Mouse (Mus musculus) c-Kit-positive CD71-positive TER-119-positive erythroid progenitor cells, embryonic 14.5 days (primary cell): ENCODE measurements around the gene Stk32c.

Experiments
- DNase-seq: peaks from one replicate; pipeline ENCODE4 v3.0.0-alpha.2; 2013; ENCODE audit warnings: low spot score

Stk32c gene

DNA sequence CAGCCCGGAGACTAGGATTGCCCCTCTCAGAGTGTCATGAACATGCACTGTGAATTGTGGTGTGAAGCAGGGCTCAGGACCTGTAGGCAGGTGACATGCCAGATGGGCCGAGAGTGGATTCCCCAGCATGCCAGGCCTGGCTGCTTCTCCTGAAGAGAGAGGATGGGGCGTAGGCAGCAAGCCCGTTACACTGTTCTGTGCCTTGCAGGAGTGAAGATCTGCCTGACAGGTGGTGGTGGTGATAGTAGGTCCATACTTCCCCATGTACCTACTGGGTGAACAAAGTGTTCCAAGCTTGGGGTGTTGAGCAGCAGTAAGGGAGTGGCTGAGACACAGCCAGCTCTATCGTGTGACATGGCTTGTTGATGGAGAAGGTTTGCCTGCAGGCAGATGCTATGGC is 120.0 kb downstream of the Stk32c start:
- no peak for DNase-seq

DNA sequence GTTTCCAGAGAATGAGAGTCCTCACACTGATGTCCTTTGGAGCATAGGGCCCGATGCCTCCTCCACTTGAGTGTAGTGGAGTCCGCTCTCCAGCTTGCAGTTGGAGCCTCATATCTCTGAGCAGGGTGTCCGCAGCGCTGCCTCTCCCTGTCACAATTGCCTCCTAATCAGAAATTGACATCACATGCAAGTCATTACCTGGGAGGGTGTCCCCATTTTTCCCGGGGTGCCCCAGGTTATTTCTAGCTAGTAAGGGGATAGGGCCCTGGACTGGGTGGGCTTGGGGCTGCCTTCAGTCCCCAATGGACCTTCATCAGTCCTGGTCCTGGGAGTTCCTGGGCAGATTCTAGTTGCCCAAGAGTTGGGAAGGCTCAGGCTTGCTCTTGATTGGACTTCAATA is 120.4 kb downstream of the Stk32c start:
- no peak for DNase-seq

DNA sequence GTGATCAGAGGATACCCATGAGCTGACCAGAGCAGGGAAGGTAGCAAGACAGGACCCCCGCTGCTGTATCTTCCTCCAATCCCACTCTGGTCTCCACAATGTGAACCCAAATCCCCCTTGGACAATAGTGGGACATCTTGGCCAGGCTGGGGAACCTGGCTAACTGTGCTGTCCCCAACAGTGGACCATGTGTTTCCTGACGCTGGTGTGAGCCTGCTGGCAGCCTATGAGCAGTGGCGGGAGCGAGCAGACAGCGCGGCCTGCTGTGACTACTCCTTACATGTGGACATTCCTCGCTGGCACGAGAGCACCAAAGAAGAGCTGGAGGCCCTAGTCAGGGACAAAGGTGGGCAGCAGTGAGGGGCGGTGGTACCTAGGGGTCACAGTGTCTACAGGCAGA is 121.4 kb downstream of the Stk32c start:
- no peak for DNase-seq

- DNase-seq = no peak
Measured at GRCm38 (mm10) chr7:139089892-139090874, 122.9 kb downstream of the Stk32c start.

GRCm38 (mm10) chr7:139087801-139088200 is 125.3 kb downstream of the Stk32c start:
- no peak for DNase-seq

GRCm38 (mm10) chr7:139086195-139087158 is 126.6 kb downstream of the Stk32c start:
- no peak for DNase-seq

GRCm38 (mm10) chr7:139085629-139086194 is 127.4 kb downstream of the Stk32c start, which contains the start of gene Dpysl4:
Dpysl4 (plus strand) TSS chr7:139086001.
- DNase-seq = no peak

DNA sequence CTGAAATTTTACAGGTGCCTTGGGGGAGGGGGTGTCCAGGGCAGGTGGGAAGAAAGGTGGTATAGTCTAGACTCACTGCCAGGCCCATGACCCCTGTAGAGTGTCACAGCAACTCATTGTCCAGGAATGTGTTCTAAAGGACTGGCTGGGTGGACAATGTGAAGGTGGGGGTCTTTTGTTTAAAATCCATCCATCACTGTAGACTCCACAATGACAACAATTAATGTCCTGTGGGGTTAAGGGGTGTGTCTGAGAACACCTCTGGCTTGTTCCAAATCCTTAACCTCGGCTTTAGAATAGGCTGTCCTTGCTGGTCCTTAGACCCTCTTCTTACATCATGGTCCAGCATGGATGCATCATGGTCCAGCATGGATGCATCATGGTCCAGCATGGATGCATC is 128.8 kb downstream of the Stk32c start:
- no peak for DNase-seq

- no peak for DNase-seq
Measured at GRCm38 (mm10) chr7:139082281-139082680, 130.8 kb downstream of the Stk32c start.

DNA sequence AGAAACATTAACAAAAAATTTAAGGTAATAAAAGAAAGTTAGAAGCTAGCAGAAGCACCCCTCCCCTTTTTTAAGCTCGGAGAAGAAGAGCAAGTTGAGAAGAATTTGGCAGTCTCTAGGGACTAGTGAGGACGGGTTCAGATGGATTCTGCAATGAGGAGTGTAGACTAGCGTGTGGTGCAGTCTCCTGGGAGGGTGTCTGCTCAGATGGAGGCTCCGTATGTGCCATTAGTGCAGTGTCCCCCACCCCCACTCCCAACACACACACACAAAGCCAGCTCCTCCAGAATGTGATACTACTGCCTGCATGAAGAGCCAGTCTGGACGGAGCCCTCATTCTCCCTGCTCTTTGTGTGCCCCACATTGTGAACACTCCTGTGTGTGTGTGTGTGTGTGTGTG is 131.9 kb downstream of the Stk32c start:
- DNase-seq = no peak

DNA sequence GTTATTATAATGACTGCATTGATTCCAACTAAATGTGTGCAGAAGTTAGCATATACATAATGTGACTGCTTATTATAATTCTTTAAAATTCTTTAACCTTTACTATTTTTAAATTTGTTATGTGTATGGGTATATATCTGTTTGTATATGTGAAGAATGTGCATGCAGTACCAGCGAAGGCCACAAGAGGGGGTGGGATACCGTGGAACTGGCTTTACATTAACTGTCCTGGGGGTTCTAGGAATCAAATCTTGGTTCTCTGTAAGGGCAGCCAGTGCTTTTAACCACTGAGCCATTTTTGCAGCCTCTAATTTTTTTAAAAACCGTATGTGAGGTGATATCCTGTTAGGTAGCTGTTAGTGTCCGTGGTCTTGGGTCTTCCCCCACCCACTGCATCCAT is 132.4 kb downstream of the Stk32c start:
- peak; percentile 5 for DNase-seq

GRCm38 (mm10) chr7:139079141-139079540 is 134.0 kb downstream of the Stk32c start:
- DNase-seq = no peak

DNA sequence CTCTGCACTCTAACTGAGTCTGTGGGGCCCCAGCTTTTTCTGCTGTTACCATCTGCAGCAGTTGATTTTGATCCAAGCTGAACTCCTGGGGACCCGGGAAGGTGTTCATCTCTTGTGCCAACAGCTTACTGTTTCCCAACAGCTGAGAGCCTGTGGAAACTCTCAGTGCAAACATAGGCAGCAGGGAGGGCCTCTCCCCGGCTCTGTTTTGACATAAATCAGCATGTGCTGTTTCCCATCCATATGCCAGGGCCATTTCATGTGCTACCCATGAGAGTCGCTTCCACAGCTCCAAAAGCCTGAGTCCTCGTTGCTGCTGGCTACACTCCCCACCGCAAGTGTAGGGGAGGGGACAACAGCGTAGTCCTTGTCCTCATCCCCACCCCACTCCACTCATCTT is 134.9 kb downstream of the Stk32c start:
- no peak for DNase-seq

- no peak for DNase-seq
Measured at GRCm38 (mm10) chr7:139077283-139077682, 135.8 kb downstream of the Stk32c start.

DNA sequence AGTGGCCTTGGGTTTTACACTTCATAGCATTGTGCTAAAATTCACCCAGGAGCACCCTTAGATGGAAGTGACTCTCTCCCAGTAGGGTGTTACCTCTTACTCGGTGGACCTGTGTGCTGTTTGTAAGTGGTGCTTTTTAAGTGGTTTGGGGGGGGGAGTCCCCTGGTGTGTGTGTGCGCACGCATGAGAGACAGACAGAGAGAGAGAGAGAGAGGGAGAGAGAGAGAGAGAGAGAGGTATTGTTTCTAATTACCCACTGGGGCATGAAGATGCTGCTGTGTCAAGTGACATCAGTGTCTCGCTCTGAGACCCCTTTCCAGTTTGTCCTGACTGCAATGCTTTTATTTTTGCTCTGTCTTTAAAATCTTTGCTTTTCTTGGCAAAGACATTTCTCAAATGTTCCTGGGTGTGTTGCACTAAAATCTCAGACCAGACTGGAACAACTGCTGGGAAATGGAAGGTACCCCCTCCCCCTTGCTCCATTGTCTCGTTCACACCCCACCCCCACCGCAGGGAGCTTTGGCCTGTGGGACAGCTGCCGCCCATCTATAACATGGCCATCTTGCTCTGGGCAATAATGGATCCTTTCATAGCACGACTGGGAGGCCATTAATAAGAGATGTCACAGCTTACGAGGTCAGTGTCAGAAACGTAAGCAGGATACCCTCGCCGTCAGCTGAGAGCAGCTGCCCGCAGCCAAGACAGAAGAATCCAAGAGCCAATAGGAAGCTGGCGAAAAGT is 137.9 kb downstream of the Stk32c start:
- no peak for DNase-seq

DNA sequence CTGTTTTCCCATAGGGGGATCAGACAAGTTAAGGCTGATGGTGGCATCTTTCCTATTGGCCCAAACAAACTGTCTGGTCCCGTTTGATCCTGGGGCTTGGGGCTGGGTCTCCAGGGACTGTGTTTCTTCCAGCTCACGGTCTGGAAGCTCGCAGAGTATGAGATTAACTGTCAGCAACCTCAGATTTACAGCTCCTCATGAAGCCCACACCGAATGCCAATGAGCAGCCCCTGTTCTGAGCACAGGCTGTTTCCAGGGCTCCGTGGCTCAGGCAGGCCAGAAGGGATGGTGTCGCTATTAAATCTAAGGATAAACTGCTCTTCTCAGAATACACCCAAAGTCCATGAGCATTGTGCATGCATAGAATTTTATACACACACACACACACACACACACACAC is 138.9 kb downstream of the Stk32c start:
- DNase-seq = no peak

GRCm38 (mm10) chr7:139068182-139068623 is 144.9 kb downstream of the Stk32c start:
- peak; percentile 17 for DNase-seq

DNA sequence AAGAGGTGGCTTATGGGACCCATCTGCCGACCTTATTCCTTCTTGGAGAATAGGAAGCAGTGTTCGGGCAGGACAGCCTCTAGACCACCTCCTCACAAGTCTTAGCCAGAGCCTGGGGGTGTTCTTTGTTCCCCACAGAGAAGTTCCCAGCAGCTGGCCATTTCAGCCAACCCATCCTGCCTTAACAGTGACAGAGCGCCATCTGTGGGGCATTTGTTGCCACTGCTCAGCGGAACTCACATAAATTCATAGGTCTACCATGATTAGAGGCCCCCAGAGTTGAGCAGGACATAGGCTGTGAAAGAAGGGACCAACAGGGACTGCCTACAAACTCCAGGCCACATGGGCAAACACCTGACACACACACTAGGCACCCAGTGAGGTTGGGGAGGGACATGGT is 149.7 kb downstream of the Stk32c start:
- peak; percentile 8 for DNase-seq
